In the genomic region with DNA sequence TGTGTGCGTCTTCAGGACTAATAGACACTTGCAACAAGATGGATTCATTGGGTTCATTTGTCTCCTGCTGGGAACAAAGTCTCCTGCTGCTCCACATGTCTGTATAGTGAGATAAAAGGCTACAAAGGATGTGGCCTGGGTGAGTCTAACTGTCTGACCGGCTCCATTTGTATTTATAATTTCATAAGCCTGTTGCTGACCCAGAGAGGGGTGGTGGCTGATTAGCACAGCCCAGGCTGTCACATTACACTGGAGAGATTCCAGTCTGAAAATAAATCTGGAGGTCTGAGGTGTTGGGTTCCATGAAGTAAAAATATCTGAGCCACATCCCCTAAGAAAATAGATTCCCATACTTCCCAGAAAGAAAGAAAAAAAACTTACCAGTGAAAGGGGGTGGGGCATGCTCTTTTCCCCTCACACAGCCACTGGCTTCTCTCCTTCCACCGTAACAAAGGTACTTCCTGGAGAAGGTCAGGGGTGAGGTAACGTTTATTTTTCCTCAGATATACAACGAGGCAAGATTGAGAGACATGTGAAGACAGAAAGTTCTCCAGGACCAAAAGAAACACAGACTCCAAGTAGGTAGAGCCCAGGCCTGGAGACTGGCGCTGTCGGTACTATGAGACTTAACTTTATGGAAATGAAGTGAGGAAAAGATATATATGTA, we compare ENCODE assay signal across 11 mouse cellular contexts. TPM values are rescaled to one million over a fixed set of nuclear protein-coding genes. Genes with fewer than 3 reads are reported as not detected.
DNase-seq lines count a peak whose midpoint lies in the region; ATAC-seq lines count a peak whose summit lies in the region.
"Had no signal": no experiment of that assay in that cellular context is flagged by ENCODE, and none has a peak within 500 bp of the region (broad histone marks: within the 10 kb centered on the region; RNA-seq: fewer than 3 reads in every experiment).

No protein-coding gene starts in this region.

- no peaks in the 10 kb centered on the region for H3K27me3 ChIP-seq in hindbrain, embryonic 10.5 days (ENCODE audit: insufficient read depth, poor library complexity, severe bottlenecking)
- H3K27me3 ChIP-seq in hindbrain, embryonic 14.5 days (ENCODE audit: control insufficient read depth, insufficient read depth, low read length): no peaks in the 10 kb centered on the region
- H3K27me3 ChIP-seq in embryonic facial prominence, embryonic 14.5 days (replicated peaks; ENCODE audit: control insufficient read depth, insufficient read depth, low read length): no peaks in the 10 kb centered on the region
- no peaks in the 10 kb centered on the region for H3K27me3 ChIP-seq in limb, embryonic 12.5 days
- H3K27me3 ChIP-seq: limb, embryonic 13.5 days; neural tube, embryonic 12.5 days had no signal

- no peak overlapping the region for H3K9ac ChIP-seq in hindbrain, embryonic 14.5 days
- H3K9ac ChIP-seq in embryonic facial prominence, embryonic 14.5 days (ENCODE audit: low read depth, low read length): no peak overlapping the region
- H3K9ac ChIP-seq in limb, embryonic 12.5 days (replicated peaks): no peak overlapping the region
- H3K9ac ChIP-seq: limb, embryonic 13.5 days; neural tube, embryonic 12.5 days had no signal

- H3K4me1 ChIP-seq in hindbrain, embryonic 10.5 days (replicated peaks): peaks cover 31% of the 10 kb centered on the region
- no peaks in the 10 kb centered on the region for H3K4me1 ChIP-seq in hindbrain, embryonic 14.5 days (replicated peaks; ENCODE audit: control insufficient read depth, insufficient read depth, low read length)
- H3K4me1 ChIP-seq in embryonic facial prominence, embryonic 14.5 days (ENCODE audit: control insufficient read depth, insufficient read depth, low read length): peaks cover 11% of the 10 kb centered on the region; the same call in 1 of the 2 replicates
- peaks cover 31% of the 10 kb centered on the region for H3K4me1 ChIP-seq in limb, embryonic 12.5 days (replicated peaks)

- no peak overlapping the region for H3K4me2 ChIP-seq in hindbrain, embryonic 14.5 days (replicated peaks)
- H3K4me2 ChIP-seq in embryonic facial prominence, embryonic 14.5 days (ENCODE audit: low read depth, low read length): no peak overlapping the region
- no peak overlapping the region for H3K4me2 ChIP-seq in limb, embryonic 12.5 days
- H3K4me2 ChIP-seq: limb, embryonic 13.5 days; neural tube, embryonic 12.5 days had no signal

- WGBS in hindbrain, embryonic 10.5 days: 43% methylated on average over 7 of the region's 7 CpGs
- WGBS in hindbrain, embryonic 14.5 days: 49% methylated on average over 7 of the region's 7 CpGs
- 43% methylated on average over 7 of the region's 7 CpGs for WGBS in embryonic facial prominence, embryonic 14.5 days
- WGBS in limb, embryonic 12.5 days: 48% methylated on average over 7 of the region's 7 CpGs

- ATAC-seq in hindbrain, embryonic 14.5 days (ENCODE audit: low FRiP score): no peak
- 0 out of 2 replicates have a peak, but pooled peaks have one; percentile 52 for ATAC-seq in embryonic facial prominence, embryonic 14.5 days (ENCODE audit: low read depth)
- no peak for ATAC-seq in limb, embryonic 12.5 days (ENCODE audit: insufficient number of reproducible peaks, insufficient read depth, low FRiP score, low TSS enrichment, low read depth)

- no peak overlapping the region for H3K4me3 ChIP-seq in hindbrain, embryonic 10.5 days
- no peak overlapping the region for H3K4me3 ChIP-seq in hindbrain, embryonic 14.5 days (replicated peaks; ENCODE audit: low read length)
- no peak overlapping the region for H3K4me3 ChIP-seq in embryonic facial prominence, embryonic 14.5 days (ENCODE audit: low read depth, low read length)
- H3K4me3 ChIP-seq in limb, embryonic 12.5 days (replicated peaks): no peak overlapping the region
- H3K4me3 ChIP-seq: limb, embryonic 13.5 days; neural tube, embryonic 12.5 days had no signal

- no peaks in the 10 kb centered on the region for H3K36me3 ChIP-seq in hindbrain, embryonic 10.5 days
- H3K36me3 ChIP-seq in hindbrain, embryonic 14.5 days (replicated peaks; ENCODE audit: control insufficient read depth, insufficient read depth): no peaks in the 10 kb centered on the region
- no peaks in the 10 kb centered on the region for H3K36me3 ChIP-seq in embryonic facial prominence, embryonic 14.5 days (ENCODE audit: control insufficient read depth, insufficient read depth, low read length)
- H3K36me3 ChIP-seq in limb, embryonic 12.5 days: no peaks in the 10 kb centered on the region
- H3K36me3 ChIP-seq: limb, embryonic 13.5 days; neural tube, embryonic 12.5 days had no signal

- no peaks in the 10 kb centered on the region for H3K9me3 ChIP-seq in hindbrain, embryonic 10.5 days
- no peaks in the 10 kb centered on the region for H3K9me3 ChIP-seq in hindbrain, embryonic 14.5 days (ENCODE audit: control insufficient read depth, low read length)
- no peaks in the 10 kb centered on the region for H3K9me3 ChIP-seq in embryonic facial prominence, embryonic 14.5 days (ENCODE audit: control insufficient read depth, low read length)
- H3K9me3 ChIP-seq in limb, embryonic 12.5 days: no peaks in the 10 kb centered on the region
- H3K9me3 ChIP-seq: limb, embryonic 13.5 days; neural tube, embryonic 12.5 days had no signal

- H3K27ac ChIP-seq in hindbrain, embryonic 10.5 days: peak overlapping the region; percentile 81
- no peak overlapping the region for H3K27ac ChIP-seq in hindbrain, embryonic 14.5 days
- peak overlapping the region; percentile 13 for H3K27ac ChIP-seq in embryonic facial prominence, embryonic 14.5 days (replicated peaks; ENCODE audit: low read depth, low read length)
- 0 out of 2 replicates have a peak overlapping the region, but pooled peaks have one; percentile 29 for H3K27ac ChIP-seq in limb, embryonic 12.5 days
- H3K27ac ChIP-seq: neural tube, embryonic 12.5 days had no signal

- DNase-seq in hindbrain, embryonic 10.5 days (ENCODE audit: low spot score): no peak
- no peak for DNase-seq in hindbrain, embryonic 14.5 days (ENCODE audit: low spot score)
- peak; percentile 83 for DNase-seq in 416B (ENCODE audit: low read depth)
- no peak for DNase-seq in embryonic facial prominence, embryonic 14.5 days (ENCODE audit: low spot score)
- DNase-seq in frontal cortex, postnatal 36 days (ENCODE audit: low spot score in 2 of 2): no peak
- DNase-seq in adrenal gland, adult 2 months: no peak
- DNase-seq in spleen, postnatal 14 days (ENCODE audit: low spot score in 2 of 2): no peak
- DNase-seq: cerebellum, adult 9-11 months had no signal

RNA-seq across cellular contexts. Expression of a gene that starts 28.2 kb away (rescaled TPM):
- polyA plus RNA-seq in hindbrain, embryonic 10.5 days (2016; fragmentation: Nextera tagmentation; extraction: Ambion mirVana): 106 and 117 TPM in 2 replicates
- polyA plus RNA-seq in hindbrain, embryonic 14.5 days (2014; fragmentation: Nextera tagmentation; extraction: Ambion mirVana): 47.7 and 48.8 TPM in 2 replicates
- 145 and 151 TPM in 2 replicates for polyA plus RNA-seq in embryonic facial prominence, embryonic 14.5 days (2014; fragmentation: Nextera tagmentation; extraction: Ambion mirVana)
- 80.7 and 89.8 TPM in 2 replicates for polyA plus RNA-seq in limb, embryonic 12.5 days (2016; fragmentation: Nextera tagmentation; extraction: Ambion mirVana)
- total RNA-seq in adrenal gland, adult 2 months (2021): 100 to 1,000 TPM; 191 to 215 TPM
- 458 and 470 TPM in 2 replicates for polyA plus RNA-seq in adrenal gland, adult 2 months (2012; rRNA removed)
